Mouse (Mus musculus) c-Kit-positive CD71-positive TER-119-positive erythroid progenitor cells, embryonic 14.5 days (primary cell): Measurements from ENCODE around the gene Ccl22.

ENCODE experiments used
- DNase-seq: peaks from one replicate; pipeline ENCODE4 v3.0.0-alpha.2; 2013; ENCODE audit warnings: low spot score

The Ccl22 gene

GRCm38 (mm10) chr8:94734735-94735350, 10.5 kb upstream of the Ccl22 start:
- no peak for DNase-seq

GRCm38 (mm10) chr8:94735426-94736094, 9.8 kb upstream of the Ccl22 start:
- no peak for DNase-seq

- no peak for DNase-seq
Observed at GRCm38 (mm10) chr8:94739829-94740228, 5.6 kb upstream of the Ccl22 start.

- DNase-seq: no peak
Observed at GRCm38 (mm10) chr8:94740591-94740990, 4.8 kb upstream of the Ccl22 start.

GRCm38 (mm10) chr8:94741726-94742125, 3.7 kb upstream of the Ccl22 start:
- no peak for DNase-seq

- DNase-seq: no peak
Observed at GRCm38 (mm10) chr8:94744484-94744883, 906 bp upstream of the Ccl22 start.

GRCm38 (mm10) chr8:94744972-94745371, 418 bp upstream of the Ccl22 start:
- no peak for DNase-seq

GRCm38 (mm10) chr8:94746832-94747231, 1.4 kb downstream of the Ccl22 start:
- DNase-seq: no peak

- DNase-seq: no peak
Observed at GRCm38 (mm10) chr8:94748363-94748762, 3.0 kb downstream of the Ccl22 start.

- no peak for DNase-seq
Observed at GRCm38 (mm10) chr8:94749942-94750341, 4.6 kb downstream of the Ccl22 start.

- no peak for DNase-seq
Observed at GRCm38 (mm10) chr8:94751023-94751849, 5.8 kb downstream of the Ccl22 start.

GRCm38 (mm10) chr8:94754006-94754405, 8.6 kb downstream of the Ccl22 start:
- DNase-seq: no peak

- no peak for DNase-seq
Observed at GRCm38 (mm10) chr8:94754486-94754885, 9.1 kb downstream of the Ccl22 start.

- no peak for DNase-seq
Observed at GRCm38 (mm10) chr8:94767035-94767434, 21.6 kb downstream of the Ccl22 start.

- DNase-seq: no peak
Observed at GRCm38 (mm10) chr8:94770945-94771344, 25.6 kb downstream of the Ccl22 start.

- no peak for DNase-seq
Observed at GRCm38 (mm10) chr8:94771941-94772670, 26.7 kb downstream of the Ccl22 start, which contains the start of gene Cx3cl1. Cx3cl1 (plus strand) TSS chr8:94772009.

- no peak for DNase-seq
Observed at GRCm38 (mm10) chr8:94773048-94773447, 27.7 kb downstream of the Ccl22 start.

- no peak for DNase-seq
Observed at GRCm38 (mm10) chr8:94773700-94774171, 28.3 kb downstream of the Ccl22 start.

GRCm38 (mm10) chr8:94774601-94775000, 29.2 kb downstream of the Ccl22 start:
- DNase-seq: no peak

- no peak for DNase-seq
Observed at GRCm38 (mm10) chr8:94776346-94776745, 31.0 kb downstream of the Ccl22 start.

- no peak for DNase-seq
Observed at GRCm38 (mm10) chr8:94778036-94778435, 32.6 kb downstream of the Ccl22 start.

GRCm38 (mm10) chr8:94778473-94778872, 33.1 kb downstream of the Ccl22 start:
- no peak for DNase-seq
